Mouse (Mus musculus) urinary bladder, postnatal 4 days (tissue): ENCODE measurements around the gene Ctrl.
"Not testable (repeated sequence)": the region's sequence is repeated elsewhere in the genome, so short reads cannot be mapped to it uniquely, and the experiment has no call there.

Experiments
- DNase-seq, 2 experiments: peaks; one replicate each; pipeline ENCODE4 v3.0.0; 2021 to 2022; ENCODE audit warnings: low spot score in 2 of 2

Gene Ctrl

GRCm38 (mm10) chr8:105933762-105934161 is at the start of gene Ctrl:
Ctrl (minus strand) TSS chr8:105933862.
- no peak for DNase-seq

- DNase-seq, result not testable (repeated sequence)
These were observed 49.7 kb upstream of the Ctrl start for GRCm38 (mm10) chr8:105983406-105983805.

GRCm38 (mm10) chr8:105981146-105981545 is 47.5 kb upstream of the Ctrl start:
- no peak for DNase-seq

GRCm38 (mm10) chr8:105979325-105979724 is 45.7 kb upstream of the Ctrl start, which contains the start of gene Dpep3:
Dpep3 (minus strand) TSS chr8:105979429.
- DNase-seq, result no peak

DNA sequence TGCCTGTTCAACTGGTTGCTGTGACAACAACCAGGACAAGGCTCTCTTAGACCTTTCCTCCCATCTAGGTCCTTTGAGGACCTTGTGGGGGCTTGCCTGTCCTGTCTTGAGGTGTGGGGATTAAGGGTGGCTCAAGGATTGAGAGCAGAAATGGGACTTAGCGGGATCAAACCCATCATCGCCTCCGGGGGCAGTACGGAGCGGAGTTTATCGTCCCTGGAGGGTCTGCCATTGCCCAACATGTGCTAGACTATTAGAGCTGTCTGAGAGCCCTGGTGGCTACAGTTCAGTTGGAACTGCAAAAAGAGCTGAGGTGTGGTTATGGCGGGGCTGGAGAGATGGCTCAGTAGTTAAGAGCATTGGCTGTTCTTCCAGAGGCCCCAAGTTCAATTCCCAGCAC is 41.7 kb upstream of the Ctrl start:
- DNase-seq, result no peak

- no peak for DNase-seq
These were observed 37.5 kb upstream of the Ctrl start for GRCm38 (mm10) chr8:105971019-105971720.

DNA sequence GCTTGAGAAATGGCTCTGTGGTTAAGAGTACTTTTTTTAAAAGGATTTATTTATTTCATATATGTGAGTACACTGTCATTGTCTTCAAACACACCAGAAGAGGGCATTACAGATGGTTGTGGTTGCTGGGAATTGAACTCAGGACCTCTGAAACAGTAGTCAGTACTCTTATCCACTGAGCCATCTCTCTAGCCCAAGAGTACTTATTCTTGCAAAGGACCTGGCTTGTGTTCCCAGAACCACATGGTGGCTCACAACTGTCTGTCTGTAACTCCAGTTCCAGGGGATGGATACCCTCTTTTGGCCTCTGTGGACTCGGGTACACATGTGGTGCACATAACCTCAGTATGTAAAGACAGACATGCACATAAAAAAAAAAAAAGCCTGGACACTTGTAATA is 35.7 kb upstream of the Ctrl start:
- DNase-seq, result no peak

DNA sequence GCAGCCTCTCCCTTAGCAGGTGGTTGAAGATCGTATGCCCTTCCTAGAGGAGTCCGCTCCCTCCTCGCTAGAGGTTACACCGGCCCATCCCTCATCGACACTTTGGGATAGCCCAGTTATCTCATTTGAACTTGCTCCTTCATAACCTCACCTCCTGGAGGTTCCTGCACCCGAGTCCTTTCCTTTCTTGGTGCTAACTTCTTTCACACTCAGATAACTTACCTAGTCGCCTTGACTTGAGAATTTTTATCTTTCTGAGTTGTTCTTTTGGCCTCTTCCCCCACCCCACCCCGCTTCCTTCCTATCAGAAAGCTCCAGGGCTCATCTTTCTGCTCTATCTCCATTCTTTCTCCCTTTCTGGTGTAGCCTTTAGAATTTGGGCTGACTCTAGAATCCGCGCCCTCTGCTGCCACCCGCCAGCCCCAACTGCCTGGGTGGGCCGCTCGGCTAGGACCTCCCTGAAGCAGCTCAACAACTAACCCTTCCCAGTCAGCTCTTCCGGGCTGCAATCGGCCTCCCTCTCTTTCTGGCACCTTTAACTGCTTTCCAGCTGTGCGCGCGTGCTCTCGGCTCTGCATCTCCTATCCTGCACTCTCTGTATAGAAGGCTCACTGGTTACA is 33.1 kb upstream of the Ctrl start:
- DNase-seq, result peak in 1 of 2 experiments; percentile 79

DNA sequence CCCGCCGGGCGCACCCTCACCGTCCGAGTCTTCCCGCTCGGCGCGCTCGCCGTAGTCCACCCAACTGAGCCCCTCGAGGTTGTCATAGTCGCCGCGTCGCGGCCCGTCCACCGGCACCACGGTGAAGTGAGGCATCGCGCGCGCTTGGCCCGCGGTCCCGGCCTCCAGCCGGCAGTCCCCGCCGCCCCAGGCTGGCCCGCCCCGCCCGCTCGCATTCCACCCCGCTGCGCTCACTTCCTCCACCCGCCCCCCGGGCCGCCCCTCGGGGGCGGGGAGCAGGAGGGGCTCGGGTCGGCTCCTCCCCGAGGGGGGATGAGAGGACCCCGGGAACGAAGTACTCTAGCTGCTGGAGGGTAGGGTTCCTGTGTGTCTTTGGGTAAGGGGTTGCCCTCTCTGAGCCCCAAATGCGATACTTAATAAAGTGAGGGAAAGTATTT is 32.3 kb upstream of the Ctrl start, which contains the start of gene Slc12a4:
TSS of gene Slc12a4 (minus strand) at position 193 of the 437 bp plus-strand sequence.
- DNase-seq, result peak; percentile 84

GRCm38 (mm10) chr8:105965266-105965904 is 31.7 kb upstream of the Ctrl start:
- DNase-seq, result peak; percentile 67 to 73

DNA sequence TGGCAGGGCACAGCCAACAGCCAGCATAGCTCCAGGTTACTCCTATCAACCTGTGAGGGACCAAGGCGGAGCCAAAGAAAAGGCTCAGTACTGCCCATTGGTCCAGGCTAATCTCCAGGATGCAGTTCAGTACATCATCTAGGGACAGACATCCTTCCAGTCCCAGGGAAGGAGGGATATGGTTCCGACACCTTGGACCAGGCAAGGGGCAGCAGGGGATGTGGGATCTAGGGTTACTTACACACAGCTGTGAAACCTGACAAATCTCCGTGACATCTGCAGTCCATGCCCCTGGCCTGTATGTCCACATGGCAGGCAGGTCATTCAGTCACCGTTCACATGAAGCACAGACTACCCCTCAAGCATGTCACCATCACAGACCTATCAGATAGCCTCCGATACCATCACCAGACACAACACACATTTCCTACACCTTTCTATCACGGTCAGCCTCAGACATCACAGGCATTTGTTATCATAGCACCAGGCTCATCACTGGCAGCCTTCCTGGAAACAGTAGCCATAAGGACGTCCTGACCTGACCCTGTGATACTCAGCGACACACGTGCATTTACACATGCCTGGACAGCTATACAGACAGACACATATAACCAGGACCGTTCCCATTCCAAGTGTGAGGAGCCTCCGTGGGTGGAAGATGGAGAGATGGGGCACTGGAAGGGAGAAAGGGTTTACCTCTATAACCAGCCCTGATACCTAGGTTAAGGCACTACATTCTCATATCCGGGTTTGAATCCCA is 31.0 kb upstream of the Ctrl start:
- no peak for DNase-seq

GRCm38 (mm10) chr8:105961536-105961935 is 27.9 kb upstream of the Ctrl start:
- no peak for DNase-seq

DNA sequence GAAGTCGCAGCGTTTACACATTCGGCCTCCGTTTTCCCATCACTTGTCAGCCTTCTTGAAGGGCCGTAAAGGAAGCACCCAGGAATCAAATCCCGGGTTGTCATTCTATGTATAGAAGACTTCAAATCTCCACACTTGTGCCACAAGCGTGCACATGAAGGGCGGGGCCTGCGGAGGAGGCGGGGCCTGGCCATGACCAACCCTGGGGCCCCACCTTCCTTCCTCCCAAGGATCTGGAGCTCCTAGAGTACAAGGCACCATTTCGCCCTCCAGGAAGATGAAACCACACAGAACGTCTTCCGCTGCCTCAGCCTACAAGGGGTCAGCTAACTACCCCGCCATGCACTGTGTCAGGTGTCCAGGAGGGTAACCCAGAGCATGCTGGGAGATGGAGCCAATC is 27.4 kb upstream of the Ctrl start:
- no peak for DNase-seq

- DNase-seq, result peak; percentile 78 to 80
These were observed 25.7 kb upstream of the Ctrl start for GRCm38 (mm10) chr8:105959350-105959749.

GRCm38 (mm10) chr8:105957813-105958212 is 24.2 kb upstream of the Ctrl start:
- no peak for DNase-seq

GRCm38 (mm10) chr8:105956556-105956955 is 22.9 kb upstream of the Ctrl start:
- DNase-seq, result no peak

DNA sequence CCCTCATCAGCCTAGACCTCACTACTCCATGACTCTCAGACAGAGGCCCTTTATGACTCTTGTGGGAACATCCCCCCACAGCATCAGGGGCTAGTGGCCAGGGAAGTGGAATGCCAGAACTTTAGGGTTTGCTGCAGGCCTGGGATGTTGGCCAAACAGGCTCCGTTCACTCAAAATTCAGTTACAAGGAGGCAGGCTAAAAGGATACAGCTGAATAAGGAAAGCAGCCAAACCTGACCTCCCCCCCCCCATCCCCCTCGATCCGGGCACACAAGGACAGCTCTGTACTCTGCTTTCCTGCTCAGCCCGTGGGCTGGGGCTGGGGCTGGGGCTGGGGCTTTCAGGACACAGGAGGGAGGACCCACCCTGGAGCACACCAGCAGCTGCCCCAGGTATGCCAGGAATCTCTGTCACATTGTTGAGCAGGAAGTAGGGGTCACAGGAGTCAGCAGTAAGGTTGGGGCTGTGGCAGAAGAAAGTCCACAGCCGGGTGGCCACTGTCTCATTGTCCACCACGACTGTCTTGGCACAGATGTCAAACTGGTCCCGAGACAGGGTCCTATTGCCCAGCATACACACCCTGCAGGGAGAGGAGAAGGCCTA is 17.5 kb upstream of the Ctrl start:
- DNase-seq, result peak in 1 of 2 experiments; percentile 56

- peak in 1 of 2 experiments; percentile 69 for DNase-seq
These were observed 15.7 kb upstream of the Ctrl start for GRCm38 (mm10) chr8:105949350-105949749.

DNA sequence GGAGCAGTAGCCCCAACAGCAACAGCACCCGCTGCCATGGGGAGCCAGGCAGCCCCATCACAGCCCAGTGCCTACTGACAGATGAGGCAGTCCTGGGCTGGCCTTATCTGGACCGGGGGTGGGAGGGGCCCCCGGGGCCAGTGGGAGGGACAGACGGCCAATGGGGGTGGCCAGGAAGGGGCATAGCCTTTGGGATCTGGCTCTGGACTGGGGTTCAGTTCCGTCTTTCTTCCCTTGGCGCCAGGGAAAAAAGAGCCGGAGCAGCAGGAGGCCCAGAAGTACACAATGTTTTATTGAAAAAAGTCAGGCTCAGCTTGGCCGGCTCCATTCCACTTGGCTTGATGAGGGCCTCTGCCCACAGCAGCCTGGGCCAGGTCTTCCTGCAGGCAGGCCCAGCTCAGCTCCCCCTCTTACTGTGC is 9.7 kb upstream of the Ctrl start, which contains the start of gene Lcat:
TSS of gene Lcat (minus strand) at position 62 of the 419 bp plus-strand sequence.
- no peak for DNase-seq

- DNase-seq, result no peak
These were observed 8.9 kb upstream of the Ctrl start for GRCm38 (mm10) chr8:105942542-105942941.

GRCm38 (mm10) chr8:105942026-105942425 is 8.4 kb upstream of the Ctrl start:
- DNase-seq, result no peak
